In the genomic region with DNA sequence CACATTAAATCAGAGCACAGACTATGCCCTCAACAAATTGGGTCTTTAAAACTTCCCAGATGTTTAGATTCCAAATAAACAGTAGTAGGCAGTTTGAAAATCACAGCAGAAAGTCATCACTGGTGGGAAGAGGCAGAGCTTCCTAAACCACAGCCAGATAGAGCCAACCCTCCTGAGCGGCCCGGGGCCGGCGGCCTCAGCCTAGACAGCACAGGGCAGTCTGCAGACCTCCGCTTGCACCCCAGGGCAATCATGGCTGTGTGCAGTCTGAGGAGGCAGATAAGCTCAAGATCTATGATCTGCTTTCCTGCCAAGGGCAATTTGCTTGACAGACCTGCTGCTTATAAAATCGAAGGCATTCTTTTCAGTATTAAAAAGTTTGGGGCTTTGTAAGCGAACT, we compare ENCODE assay signal across 23 mouse cellular contexts.
A peak's percentile ranks its signal among the peaks of the same experiment; 100 is the strongest.
DNase-seq lines count a peak whose midpoint lies in the region; ATAC-seq and TF ChIP-seq lines count a peak whose summit lies in the region.
"Had no signal": no experiment of that assay in that cellular context is flagged by ENCODE, and none has a peak within 500 bp of the region (broad histone marks: within the 10 kb centered on the region; RNA-seq: fewer than 3 reads in every experiment).

No protein-coding gene starts in this region.

- H3K4me1 ChIP-seq in liver, embryonic 12.5 days, result no peaks in the 10 kb centered on the region
- H3K4me1 ChIP-seq in limb, embryonic 10.5 days, result peaks cover 8% of the 10 kb centered on the region
- H3K4me1 ChIP-seq: neural tube, embryonic 13.5 days had no signal

- TF ChIP-seq CTCF in brain, embryonic 14.5 days (IDR thresholded peaks at IDR 0.05; ENCODE audit: borderline replicate concordance, extremely low read depth, insufficient read depth, insufficient read length), result no peak

- no peak overlapping the region for H3K4me2 ChIP-seq in liver, embryonic 12.5 days
- H3K4me2 ChIP-seq: embryonic facial prominence, embryonic 15.5 days; heart, embryonic 11.5 days; limb, embryonic 15.5 days; neural tube, embryonic 13.5 days had no signal

- no peak overlapping the region for H3K4me3 ChIP-seq in liver, embryonic 12.5 days
- no peak overlapping the region for H3K4me3 ChIP-seq in limb, embryonic 10.5 days
- H3K4me3 ChIP-seq: embryonic facial prominence, embryonic 15.5 days; limb, embryonic 15.5 days; myocyte; neural tube, embryonic 13.5 days had no signal

- ATAC-seq in liver, embryonic 12.5 days, result no peak
- ATAC-seq: activated CD4-positive, CD25-positive, alpha-beta regulatory T cell, adult 4 months; forebrain, embryonic 14.5 days; hindbrain, postnatal 0 days; midbrain, embryonic 16.5 days had no signal

- H3K9ac ChIP-seq in liver, embryonic 12.5 days, result no peak overlapping the region
- H3K9ac ChIP-seq: embryonic facial prominence, embryonic 15.5 days; limb, embryonic 15.5 days; neural tube, embryonic 13.5 days had no signal

- no peak for TF ChIP-seq POLR2A in brain, embryonic 14.5 days (IDR thresholded peaks at IDR 0.05; ENCODE audit: borderline replicate concordance, extremely low read depth, insufficient read depth, insufficient read length, poor library complexity, severe bottlenecking)

- no peaks in the 10 kb centered on the region for H3K36me3 ChIP-seq in liver, embryonic 12.5 days
- no peaks in the 10 kb centered on the region for H3K36me3 ChIP-seq in limb, embryonic 10.5 days
- H3K36me3 ChIP-seq: embryonic facial prominence, embryonic 15.5 days; limb, embryonic 15.5 days; neural tube, embryonic 13.5 days had no signal

- no peaks in the 10 kb centered on the region for H3K9me3 ChIP-seq in liver, embryonic 12.5 days (replicated peaks)
- H3K9me3 ChIP-seq in limb, embryonic 10.5 days (replicated peaks), result no peaks in the 10 kb centered on the region
- H3K9me3 ChIP-seq: embryonic facial prominence, embryonic 15.5 days; limb, embryonic 15.5 days; neural tube, embryonic 13.5 days had no signal

- WGBS in liver, embryonic 12.5 days (ENCODE audit: insufficient replicate concordance), result 43% methylated on average over 7 of the region's 7 CpGs
- WGBS in limb, embryonic 10.5 days, result 57% methylated on average over 7 of the region's 7 CpGs

- DNase-seq in liver, result peak; percentile 21
- peak; percentile 22 for DNase-seq in MN1 (ENCODE audit: low spot score)
- peak; percentile 9 for DNase-seq in brain, embryonic 14.5 days (ENCODE audit: low read depth)
- DNase-seq in limb, embryonic 10.5 days (ENCODE audit: low spot score), result peak; percentile 43
- no peak for DNase-seq in layer of hippocampus, adult 11-12 months (ENCODE audit: low spot score)
- DNase-seq in right cerebral cortex, postnatal 14 days, result no peak
- DNase-seq in adrenal gland, postnatal 4 days (ENCODE audit: low spot score in 2 of 2), result no peak
- DNase-seq: adrenal gland, postnatal 14 days; cerebellum, adult 11 months; cerebellum, adult 9-11 months; kidney, adult 2 months; layer of hippocampus, postnatal 36 days had no signal

- no peak overlapping the region for H3K27ac ChIP-seq in liver, embryonic 12.5 days
- no peak overlapping the region for H3K27ac ChIP-seq in limb, embryonic 10.5 days
- H3K27ac ChIP-seq: embryonic facial prominence, embryonic 15.5 days; hindbrain, postnatal 0 days; kidney, postnatal 0 days; limb, embryonic 15.5 days; neural tube, embryonic 13.5 days had no signal

- H3K27me3 ChIP-seq in liver, embryonic 12.5 days (replicated peaks), result no peaks in the 10 kb centered on the region; the same call in 1 of the 2 replicates
- H3K27me3 ChIP-seq in limb, embryonic 10.5 days (ENCODE audit: low read depth, poor library complexity, severe bottlenecking), result 0 out of 2 replicates have a peak, but pooled peaks cover 3% of the 10 kb centered on the region
- H3K27me3 ChIP-seq: embryonic facial prominence, embryonic 15.5 days; neural tube, embryonic 13.5 days had no signal

Comparison
In these comparisons a context has a peak if more than half of its experiments do, and no peak if none do; other contexts are left out.
1. DNase-seq: peak in liver (single experiment), MN1 (single experiment), brain, embryonic 14.5 days (single experiment) and limb, embryonic 10.5 days (single experiment); none in layer of hippocampus, adult 11-12 months (single experiment), right cerebral cortex, postnatal 14 days (single experiment) and adrenal gland, postnatal 4 days (0 of 2).